In the genomic region with DNA sequence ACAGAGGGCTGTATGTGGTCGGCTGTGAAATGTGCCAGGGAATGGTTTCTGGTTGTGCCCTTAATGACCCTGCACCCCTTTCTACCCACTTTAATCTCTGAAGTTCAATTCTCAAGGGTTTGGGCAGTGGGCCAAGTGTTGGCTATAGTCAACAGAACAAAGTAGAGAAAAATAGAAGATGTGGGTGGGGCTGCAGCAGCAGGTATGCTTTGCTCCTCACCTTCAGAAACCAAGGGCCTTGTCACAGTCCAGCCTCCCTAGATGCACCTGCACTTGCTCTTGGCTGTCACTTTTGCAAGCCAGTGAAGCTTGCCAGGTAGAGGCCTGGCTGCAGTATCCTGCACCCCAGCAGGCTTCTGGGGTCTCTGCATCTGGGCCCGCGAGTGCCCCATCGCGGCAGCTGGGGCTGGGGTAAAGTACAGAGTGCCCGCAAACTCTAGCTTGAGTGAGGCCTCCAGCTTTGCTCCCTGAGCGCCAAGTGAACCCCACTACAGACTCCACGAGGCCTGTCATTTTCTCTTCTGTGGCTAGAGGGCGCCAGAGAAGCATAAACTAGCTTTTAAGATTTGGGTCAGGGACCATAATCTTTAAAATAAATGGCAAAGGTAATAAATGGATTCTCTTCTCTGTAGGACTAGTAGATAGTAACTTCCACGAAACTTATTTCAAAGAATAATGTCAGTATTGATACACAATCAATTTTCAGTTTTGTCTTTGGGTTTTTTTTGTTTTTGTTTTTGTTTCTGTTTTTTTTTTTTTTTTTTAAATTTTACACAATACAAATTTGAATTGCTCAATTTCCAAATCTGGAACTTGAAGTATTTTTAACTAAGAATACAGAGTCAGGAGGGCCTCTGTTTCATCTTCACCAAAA, we compare ENCODE assay signal across 9 mouse cellular contexts. TPM values are rescaled to one million over a fixed set of nuclear protein-coding genes. Genes with fewer than 3 reads are reported as not detected.
DNase-seq lines count a peak whose midpoint lies in the region; ATAC-seq and TF ChIP-seq lines count a peak whose summit lies in the region.
"Had no signal": no experiment of that assay in that cellular context is flagged by ENCODE, and none has a peak within 500 bp of the region (broad histone marks: within the 10 kb centered on the region; RNA-seq: fewer than 3 reads in every experiment).

No protein-coding gene starts in this region.

- peak; percentile 74 for DNase-seq in ovary, postnatal 14 days (ENCODE audit: low spot score)
- DNase-seq in ovary, adult 18-20 months (ENCODE audit: low spot score): no peak
- peak; percentile 80 for DNase-seq in c-Kit-positive CD71-positive TER-119-negative erythroid progenitor cells, embryonic 14.5 days (ENCODE audit: low read depth)
- peak; percentile 36 to 76 for DNase-seq in frontal cortex, postnatal 14 days (ENCODE audit: low spot score in 2 of 2)
- DNase-seq in left cerebral cortex, postnatal 36 days (ENCODE audit: low spot score in 2 of 2): peak; percentile 66 to 71
- DNase-seq in midbrain, postnatal 0 days (ENCODE audit: low spot score): peak; percentile 75
- peak; percentile 72 for DNase-seq in stomach, postnatal 0 days (ENCODE audit: low spot score)

- H3K9ac ChIP-seq in hindbrain, embryonic 16.5 days (ENCODE audit: low read depth, low read length): 0 out of 2 replicates have a peak overlapping the region, but pooled peaks have one; percentile 8
- no peak overlapping the region for H3K9ac ChIP-seq in midbrain, postnatal 0 days (replicated peaks; ENCODE audit: low read length, poor library complexity, severe bottlenecking)
- H3K9ac ChIP-seq in stomach, postnatal 0 days (ENCODE audit: low read length): no peak overlapping the region
- H3K9ac ChIP-seq: embryonic facial prominence, embryonic 15.5 days had no signal

- no peaks in the 10 kb centered on the region for H3K27me3 ChIP-seq in hindbrain, embryonic 16.5 days (replicated peaks; ENCODE audit: control insufficient read depth, insufficient read depth, low read length)
- no peaks in the 10 kb centered on the region for H3K27me3 ChIP-seq in midbrain, postnatal 0 days (ENCODE audit: insufficient read depth, low read length)
- no peaks in the 10 kb centered on the region for H3K27me3 ChIP-seq in stomach, postnatal 0 days (ENCODE audit: control insufficient read depth, insufficient read depth, low read length)
- H3K27me3 ChIP-seq: embryonic facial prominence, embryonic 15.5 days had no signal

- no peak overlapping the region for H3K4me2 ChIP-seq in hindbrain, embryonic 16.5 days (ENCODE audit: low read length)
- H3K4me2 ChIP-seq in midbrain, postnatal 0 days (ENCODE audit: low read depth, low read length, poor library complexity, severe bottlenecking): no peak overlapping the region
- H3K4me2 ChIP-seq in stomach, postnatal 0 days (replicated peaks; ENCODE audit: low read depth): no peak overlapping the region
- H3K4me2 ChIP-seq: embryonic facial prominence, embryonic 15.5 days had no signal

- ATAC-seq in hindbrain, embryonic 16.5 days: no peak
- no peak for ATAC-seq in midbrain, postnatal 0 days (ENCODE audit: low FRiP score)
- no peak for ATAC-seq in stomach, postnatal 0 days (ENCODE audit: low FRiP score, low TSS enrichment)

- no peak overlapping the region for H3K4me3 ChIP-seq in hindbrain, embryonic 16.5 days (ENCODE audit: low read length)
- H3K4me3 ChIP-seq in midbrain, postnatal 0 days (ENCODE audit: low read depth, low read length): no peak overlapping the region
- H3K4me3 ChIP-seq in stomach, postnatal 0 days (ENCODE audit: low read depth, low read length): no peak overlapping the region
- H3K4me3 ChIP-seq: embryonic facial prominence, embryonic 15.5 days had no signal

- H3K36me3 ChIP-seq in hindbrain, embryonic 16.5 days (ENCODE audit: control insufficient read depth, insufficient read depth, low read length): no peaks in the 10 kb centered on the region
- no peaks in the 10 kb centered on the region for H3K36me3 ChIP-seq in midbrain, postnatal 0 days (ENCODE audit: insufficient read depth, low read length)
- H3K36me3 ChIP-seq in stomach, postnatal 0 days (ENCODE audit: control insufficient read depth, insufficient read depth, low read length): no peaks in the 10 kb centered on the region
- H3K36me3 ChIP-seq: embryonic facial prominence, embryonic 15.5 days had no signal

- TF ChIP-seq CTCF in midbrain, postnatal 0 days (IDR thresholded peaks at IDR 0.05): peak; percentile 78
- peak; percentile 83 for TF ChIP-seq CTCF in stomach, postnatal 0 days (IDR thresholded peaks at IDR 0.05; ENCODE audit: low read depth)

- 12% methylated on average over 10 of the region's 10 CpGs for WGBS in hindbrain, embryonic 16.5 days
- WGBS in midbrain, postnatal 0 days: 14% methylated on average over 10 of the region's 10 CpGs
- 11% methylated on average over 10 of the region's 10 CpGs for WGBS in stomach, postnatal 0 days

- no peak for TF ChIP-seq EP300 in stomach, postnatal 0 days (optimal IDR thresholded peaks at IDR 0.05)

- no peak overlapping the region for H3K27ac ChIP-seq in hindbrain, embryonic 16.5 days (ENCODE audit: low read depth, low read length)
- no peak overlapping the region for H3K27ac ChIP-seq in midbrain, postnatal 0 days (ENCODE audit: low read depth, low read length)
- no peak overlapping the region for H3K27ac ChIP-seq in stomach, postnatal 0 days (replicated peaks)
- H3K27ac ChIP-seq: embryonic facial prominence, embryonic 15.5 days had no signal

- H3K9me3 ChIP-seq in hindbrain, embryonic 16.5 days (ENCODE audit: control insufficient read depth, low read length): no peaks in the 10 kb centered on the region
- no peaks in the 10 kb centered on the region for H3K9me3 ChIP-seq in midbrain, postnatal 0 days (ENCODE audit: low read length)
- H3K9me3 ChIP-seq in stomach, postnatal 0 days (ENCODE audit: control insufficient read depth, low read length): no peaks in the 10 kb centered on the region
- H3K9me3 ChIP-seq: embryonic facial prominence, embryonic 15.5 days had no signal

- intact Hi-C loops in left cerebral cortex, postnatal 36 days (cut with DNase I): loop anchor here (5.0 kb wide), 1 partner anchor 472 kb away; no protein-coding TSS in a partner anchor

- peaks cover 5% of the 10 kb centered on the region for H3K4me1 ChIP-seq in hindbrain, embryonic 16.5 days (ENCODE audit: control insufficient read depth, insufficient read depth, low read depth, low read length)
- H3K4me1 ChIP-seq in midbrain, postnatal 0 days (ENCODE audit: insufficient read depth, low read length): no peaks in the 10 kb centered on the region
- H3K4me1 ChIP-seq in stomach, postnatal 0 days (replicated peaks; ENCODE audit: control insufficient read depth, insufficient read depth): no peaks in the 10 kb centered on the region

RNA-seq across cellular contexts. Expression of gene Cln5, which starts 4.5 kb away (rescaled TPM):
- 12.1 and 13.8 TPM in 2 replicates for polyA plus RNA-seq in hindbrain, embryonic 16.5 days (2015; fragmentation: Nextera tagmentation; extraction: Ambion mirVana)
- 1 to 10 TPM; 8.6 TPM for total RNA-seq in left cerebral cortex, postnatal 36 days (2021)
- 7.8 and 10.4 TPM in 2 replicates for total RNA-seq in midbrain, postnatal 0 days (2014; rRNA removed)
- polyA plus RNA-seq in midbrain, postnatal 0 days (2015; fragmentation: Nextera tagmentation; extraction: Ambion mirVana): 10.6 and 11.5 TPM in 2 replicates
- polyA plus RNA-seq in stomach, postnatal 0 days (2015; fragmentation: Nextera tagmentation; extraction: Ambion mirVana): 21.8 and 21.9 TPM in 2 replicates

RNA-seq across cellular contexts. Expression of gene Acod1, which starts 18.8 kb away (rescaled TPM):
- polyA plus RNA-seq in hindbrain, embryonic 16.5 days (2015; fragmentation: Nextera tagmentation; extraction: Ambion mirVana): not detected in 2 replicates
- not detected for total RNA-seq in left cerebral cortex, postnatal 36 days (2021)
- total RNA-seq in midbrain, postnatal 0 days (2014; rRNA removed): not detected in 2 replicates
- polyA plus RNA-seq in midbrain, postnatal 0 days (2015; fragmentation: Nextera tagmentation; extraction: Ambion mirVana): not detected in 2 replicates
- not detected in 2 replicates for polyA plus RNA-seq in stomach, postnatal 0 days (2015; fragmentation: Nextera tagmentation; extraction: Ambion mirVana)
- polyA plus RNA-seq: embryonic facial prominence, embryonic 15.5 days had no signal

RNA-seq across cellular contexts. Expression of gene Fbxl3, which starts 33.8 kb away (rescaled TPM):
- 18.5 and 21.3 TPM in 2 replicates for polyA plus RNA-seq in hindbrain, embryonic 16.5 days (2015; fragmentation: Nextera tagmentation; extraction: Ambion mirVana)
- total RNA-seq in left cerebral cortex, postnatal 36 days (2021): 10 to 100 TPM; 83.0 to 99.0 TPM
- 64.5 and 67.9 TPM in 2 replicates for total RNA-seq in midbrain, postnatal 0 days (2014; rRNA removed)
- polyA plus RNA-seq in midbrain, postnatal 0 days (2015; fragmentation: Nextera tagmentation; extraction: Ambion mirVana): 20.2 and 22.5 TPM in 2 replicates
- 16.2 and 16.9 TPM in 2 replicates for polyA plus RNA-seq in stomach, postnatal 0 days (2015; fragmentation: Nextera tagmentation; extraction: Ambion mirVana)
